Mouse (Mus musculus) brain, embryonic 14.5 days (tissue): ENCODE results near the gene Prmt3.

Source experiments
- CTCF ChIP-seq: fragments of 200-500 bp; IDR thresholded peaks from 2 replicates; pipeline ENCODE4 v1.5.1; 2012; ENCODE audit warnings: inconsistent platforms, mild to moderate bottlenecking, moderate library complexity, borderline replicate concordance; ENCODE audit not compliant: insufficient read depth, insufficient read length; ENCODE audit errors: extremely low read depth
- POLR2A ChIP-seq: fragments of 200-500 bp; IDR thresholded peaks from 2 replicates; pipeline ENCODE4 v1.6.1; 2012; ENCODE audit warnings: mild to moderate bottlenecking, inconsistent platforms, borderline replicate concordance; ENCODE audit not compliant: poor library complexity, insufficient read depth, insufficient read length, severe bottlenecking; ENCODE audit errors: extremely low read depth

- no peak for TF ChIP-seq POLR2A
- peak; percentile 28; the same call in 1 of the 2 replicates for TF ChIP-seq CTCF
Observed at GRCm38 (mm10) chr7:49811346-49811745, 33.2 kb downstream of the Prmt3 start.
